ENCODE assay signal across 9 mouse cellular contexts in the genomic region with DNA sequence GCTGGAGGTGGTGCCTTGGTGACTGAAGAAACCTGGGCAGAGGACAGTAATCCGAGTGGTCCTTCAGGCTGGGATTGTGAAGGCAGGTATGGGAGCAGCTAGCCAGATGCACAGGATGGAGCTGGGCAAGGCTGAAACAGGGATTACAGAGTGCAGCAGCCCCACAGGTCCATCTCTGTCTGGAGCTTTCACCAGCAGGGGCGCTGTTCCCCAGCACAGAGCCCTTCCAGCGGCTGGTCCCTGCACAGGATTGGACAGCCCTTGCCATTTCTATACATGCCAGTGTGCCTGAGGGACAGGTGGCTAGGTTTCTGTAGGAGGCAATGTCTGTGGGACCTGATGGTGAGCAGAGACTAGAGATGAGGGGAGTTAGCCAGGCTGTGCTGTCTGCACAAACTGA.
A peak's percentile ranks its signal among the peaks of the same experiment; 100 is the strongest.
DNase-seq lines count a peak whose midpoint lies in the region; ATAC-seq and TF ChIP-seq lines count a peak whose summit lies in the region.
"Had no signal": no experiment of that assay in that cellular context is flagged by ENCODE, and none has a peak within 500 bp of the region (broad histone marks: within the 10 kb centered on the region; RNA-seq: fewer than 3 reads in every experiment).

No protein-coding gene starts in this region.

- peak; percentile 12 to 48 for DNase-seq in heart, adult 18-20 months
- no peak for DNase-seq in testis, postnatal 14 days (ENCODE audit: low spot score)
- peak; percentile 24 for DNase-seq in kidney, adult 9 months
- DNase-seq: liver, embryonic 13.5 days had no signal

- H3K4me1 ChIP-seq in heart, embryonic 12.5 days (replicated peaks): no peaks in the 10 kb centered on the region
- H3K4me1 ChIP-seq in testis, adult 2 months (ENCODE audit: control insufficient read depth, insufficient read depth, low read length): no peaks in the 10 kb centered on the region
- no peaks in the 10 kb centered on the region for H3K4me1 ChIP-seq in cortical plate, adult 2 months (ENCODE audit: control insufficient read depth, insufficient read depth, low read length)
- peaks cover 25% of the 10 kb centered on the region for H3K4me1 ChIP-seq in midbrain, embryonic 12.5 days
- H3K4me1 ChIP-seq: liver, embryonic 13.5 days had no signal

- no peak for ATAC-seq in heart, embryonic 12.5 days (ENCODE audit: insufficient number of reproducible peaks, low FRiP score)
- peak; percentile 41; the same call in 1 of the 2 replicates for ATAC-seq in midbrain, embryonic 12.5 days (ENCODE audit: low FRiP score, low read depth)
- ATAC-seq in megakaryocyte, adult 5-6 weeks (ENCODE audit: poor library complexity, severe bottlenecking): no peak

- H3K27ac ChIP-seq in heart, embryonic 12.5 days (ENCODE audit: poor library complexity, severe bottlenecking): no peak overlapping the region
- H3K27ac ChIP-seq in testis, adult 2 months (ENCODE audit: control insufficient read depth, insufficient read depth, low read depth, low read length): no peak overlapping the region
- H3K27ac ChIP-seq in cortical plate, adult 2 months (ENCODE audit: insufficient read depth, low read length): no peak overlapping the region
- H3K27ac ChIP-seq in midbrain, embryonic 12.5 days (replicated peaks): no peak overlapping the region
- H3K27ac ChIP-seq: liver, embryonic 13.5 days had no signal

- TF ChIP-seq CTCF in testis, adult 2 months (IDR thresholded peaks at IDR 0.05; ENCODE audit: control insufficient read depth, insufficient read depth, insufficient replicate concordance, low read depth, low read length): peak; percentile 53; the same call in 1 of the 2 replicates
- TF ChIP-seq CTCF in cortical plate, adult 2 months (IDR thresholded peaks at IDR 0.05; ENCODE audit: extremely low read depth, insufficient read depth, low read length): peak; percentile 52

- no peak for TF ChIP-seq POLR2A in testis, adult 2 months (IDR thresholded peaks at IDR 0.05; ENCODE audit: control insufficient read depth, low read depth, low read length)
- TF ChIP-seq POLR2A in cortical plate, adult 2 months (IDR thresholded peaks at IDR 0.05; ENCODE audit: extremely low read depth, insufficient read depth, low read length): no peak

- no peaks in the 10 kb centered on the region for H3K9me3 ChIP-seq in heart, embryonic 12.5 days (replicated peaks)
- no peaks in the 10 kb centered on the region for H3K9me3 ChIP-seq in midbrain, embryonic 12.5 days
- H3K9me3 ChIP-seq: liver, embryonic 13.5 days had no signal

- H3K4me3 ChIP-seq in heart, embryonic 12.5 days: no peak overlapping the region
- no peak overlapping the region for H3K4me3 ChIP-seq in testis, adult 2 months (ENCODE audit: control insufficient read depth, low read depth, low read length)
- no peak overlapping the region for H3K4me3 ChIP-seq in cortical plate, adult 2 months (ENCODE audit: insufficient read depth, low read length)
- no peak overlapping the region for H3K4me3 ChIP-seq in midbrain, embryonic 12.5 days
- H3K4me3 ChIP-seq: liver, embryonic 13.5 days had no signal

- H3K9ac ChIP-seq in heart, embryonic 12.5 days: no peak overlapping the region
- H3K9ac ChIP-seq in midbrain, embryonic 12.5 days (replicated peaks): no peak overlapping the region
- H3K9ac ChIP-seq: liver, embryonic 13.5 days had no signal

- H3K4me2 ChIP-seq in heart, embryonic 12.5 days: no peak overlapping the region
- no peak overlapping the region for H3K4me2 ChIP-seq in midbrain, embryonic 12.5 days (replicated peaks)
- H3K4me2 ChIP-seq: liver, embryonic 13.5 days had no signal

- peaks cover 24% of the 10 kb centered on the region for H3K27me3 ChIP-seq in heart, embryonic 12.5 days (replicated peaks)
- H3K27me3 ChIP-seq in testis, adult 2 months (ENCODE audit: control insufficient read depth, insufficient read depth, low read length): no peaks in the 10 kb centered on the region
- H3K27me3 ChIP-seq in midbrain, embryonic 12.5 days: 0 out of 2 replicates have a peak, but pooled peaks cover 6% of the 10 kb centered on the region
- H3K27me3 ChIP-seq: liver, embryonic 13.5 days had no signal

- H3K36me3 ChIP-seq in heart, embryonic 12.5 days: no peaks in the 10 kb centered on the region
- H3K36me3 ChIP-seq in testis, adult 2 months (ENCODE audit: control insufficient read depth, insufficient read depth, low read length): no peaks in the 10 kb centered on the region
- H3K36me3 ChIP-seq in midbrain, embryonic 12.5 days: no peaks in the 10 kb centered on the region
- H3K36me3 ChIP-seq: liver, embryonic 13.5 days had no signal

- 21% methylated on average over 3 of the region's 3 CpGs for WGBS in heart, embryonic 12.5 days
- WGBS in midbrain, embryonic 12.5 days: 28% methylated on average over 3 of the region's 3 CpGs
